Mouse (Mus musculus): ENCODE measurements around the gene Fbp2. TPM values are rescaled to one million over a fixed set of nuclear protein-coding genes. Genes with fewer than 3 reads are reported as not detected.

The Fbp2 gene
- total and polyA plus RNA-seq, 3 experiments, result 15.1 to 29.4 (median 23.7) TPM

DNA sequence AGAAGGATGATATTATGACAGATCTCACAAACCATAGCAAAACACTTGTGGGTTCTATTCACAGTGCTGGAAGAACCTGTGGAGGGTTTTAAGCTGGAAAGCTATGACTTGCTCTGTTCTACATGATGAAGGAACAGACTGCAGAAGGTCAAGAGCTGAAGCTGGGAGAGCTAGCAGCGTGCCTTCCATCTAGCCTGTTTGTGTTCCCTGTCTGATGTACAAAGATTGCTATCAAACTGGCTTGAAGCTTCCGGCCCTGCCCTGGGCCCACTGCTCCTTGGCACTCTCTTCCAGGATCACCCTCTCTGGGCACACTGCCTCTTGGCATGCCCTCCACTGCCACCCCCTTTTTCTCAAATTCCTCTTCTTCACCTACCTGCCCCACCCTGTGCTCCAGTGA lies 31.1 kb upstream of the Fbp2 start:
- intact Hi-C loops (cut with DNase I), result no loop called here
- no peaks in the 10 kb centered on the region for H3K79me2 ChIP-seq (replicated peaks; ENCODE audit: control insufficient read depth, insufficient read depth, low read length)
- no peak for TF ChIP-seq EP300 (IDR thresholded peaks at IDR 0.05; ENCODE audit: insufficient read depth, low read depth, low read length)
- TF ChIP-seq CTCF (IDR thresholded peaks at IDR 0.05), result no peak
- TF ChIP-seq POLR2A (IDR thresholded peaks at IDR 0.05; ENCODE audit: insufficient read depth, low read depth, low read length), result no peak
- no peak overlapping the region for H3K9ac ChIP-seq (ENCODE audit: low read depth, low read length)
- WGBS, result 72% methylated on average over 2 of the region's 2 CpGs
- H3K4me3 ChIP-seq, result no peak overlapping the region
- no peak for DNase-seq
- H3K27me3 ChIP-seq (ENCODE audit: control insufficient read depth, insufficient read depth, low read length), result peaks cover 7% of the 10 kb centered on the region
- H3K36me3 ChIP-seq (ENCODE audit: control insufficient read depth, insufficient read depth, low read length), result no peaks in the 10 kb centered on the region
- no peak overlapping the region for H3K27ac ChIP-seq
- H3K4me1 ChIP-seq (ENCODE audit: control insufficient read depth, insufficient read depth, low read length), result no peaks in the 10 kb centered on the region

DNA sequence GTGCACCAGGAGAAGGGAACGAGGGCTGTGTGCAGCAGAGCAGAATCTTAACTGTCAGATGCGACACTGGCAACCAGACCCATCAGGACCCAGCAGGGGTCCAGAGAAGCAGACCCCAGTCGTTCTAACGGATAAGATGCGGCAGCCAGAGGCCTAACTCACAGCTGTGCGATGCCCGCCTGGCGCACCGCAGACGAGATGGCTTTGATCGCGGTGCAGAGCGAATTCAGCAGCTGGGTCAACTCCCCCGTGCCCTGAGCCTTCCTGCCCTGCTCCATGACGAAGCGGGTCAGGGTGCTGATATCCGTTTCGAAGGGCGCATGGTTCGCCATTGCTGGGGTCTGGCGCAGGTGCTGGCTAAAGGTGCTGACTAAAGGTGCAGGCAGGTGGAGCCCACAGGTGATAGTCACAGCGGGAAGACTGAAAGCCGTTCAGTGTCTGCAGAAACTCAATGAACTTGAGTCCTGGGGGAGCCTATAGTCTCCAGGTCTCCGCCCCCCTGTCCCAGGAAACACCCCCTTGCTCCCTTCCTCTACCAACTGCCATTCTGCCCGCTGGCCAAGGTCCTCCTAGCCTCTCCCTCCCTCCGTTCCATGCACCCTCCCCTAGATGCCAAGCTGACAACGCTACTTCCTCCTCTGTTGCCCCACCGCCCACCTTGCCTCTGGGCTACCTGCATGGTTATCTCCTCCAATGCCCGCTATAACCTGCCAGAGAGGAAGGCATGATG lies 29.7 kb upstream of the Fbp2 start, which contains the start of gene Fbp1:
TSS of gene Fbp1 (minus strand) at position 571 of the 730 bp plus-strand sequence.
- Histone ChIP-seq H3K9ac (ENCODE audit: low read depth, low read length) (no peak within 1 kb of the TSS), H3K27me3 (ENCODE audit: control insufficient read depth, insufficient read depth, low read length) (peaks cover 7% of the 10 kb centered on the region)

DNA sequence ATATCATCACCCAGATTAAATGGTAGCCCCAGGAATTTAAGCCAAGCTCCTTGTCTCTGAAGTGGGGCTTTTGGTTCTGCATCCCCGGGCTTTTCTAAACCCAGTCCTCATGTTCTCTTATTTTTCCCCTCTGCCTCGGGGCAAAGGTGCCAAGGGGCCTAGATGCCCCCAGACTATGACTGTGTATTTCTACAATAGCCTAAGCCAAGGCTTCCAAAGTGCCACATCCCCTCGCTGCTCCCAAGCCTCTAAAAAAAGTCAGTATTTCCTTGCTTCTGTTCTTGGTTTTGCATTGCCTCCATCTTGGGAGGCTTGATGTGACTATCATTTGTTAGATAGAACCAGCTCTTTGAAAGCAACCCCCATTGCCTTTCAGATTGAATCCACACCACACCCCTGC lies 26.3 kb upstream of the Fbp2 start:
- no peak for TF ChIP-seq EP300 (IDR thresholded peaks at IDR 0.05; ENCODE audit: insufficient read depth, low read depth, low read length)
- TF ChIP-seq CTCF (IDR thresholded peaks at IDR 0.05), result no peak
- no peak for TF ChIP-seq POLR2A (IDR thresholded peaks at IDR 0.05; ENCODE audit: insufficient read depth, low read depth, low read length)
- peaks cover 7% of the 10 kb centered on the region for H3K27me3 ChIP-seq (ENCODE audit: control insufficient read depth, insufficient read depth, low read length)
- DNase-seq, result no peak
- peaks cover 4% of the 10 kb centered on the region for H3K4me1 ChIP-seq (ENCODE audit: control insufficient read depth, insufficient read depth, low read length)
- H3K79me2 ChIP-seq (replicated peaks; ENCODE audit: control insufficient read depth, insufficient read depth, low read length), result no peaks in the 10 kb centered on the region
- H3K36me3 ChIP-seq (ENCODE audit: control insufficient read depth, insufficient read depth, low read length), result no peaks in the 10 kb centered on the region
- intact Hi-C loops (cut with DNase I), result no loop called here
- no peak overlapping the region for H3K27ac ChIP-seq
- H3K4me3 ChIP-seq, result no peak overlapping the region
- WGBS, result 75% methylated on average over 3 of the region's 3 CpGs
- H3K9ac ChIP-seq (ENCODE audit: low read depth, low read length), result no peak overlapping the region

More for the DNA sequence above, 29.7 kb upstream of the Fbp2 start, which contains the start of gene Fbp1:
- H3K27ac ChIP-seq, result no peak within 1 kb of the TSS
- no peaks in the 10 kb centered on the region for H3K4me1 ChIP-seq (ENCODE audit: control insufficient read depth, insufficient read depth, low read length)
- 5% methylated on average over 29 of the region's 29 CpGs for WGBS
- H3K4me3 ChIP-seq, result no peak within 1 kb of the TSS
- H3K79me2 ChIP-seq (replicated peaks; ENCODE audit: control insufficient read depth, insufficient read depth, low read length), result no peaks in the 10 kb centered on the region
- no peak for TF ChIP-seq POLR2A (IDR thresholded peaks at IDR 0.05; ENCODE audit: insufficient read depth, low read depth, low read length)
- TF ChIP-seq CTCF (IDR thresholded peaks at IDR 0.05), result no peak
- TF ChIP-seq EP300 (IDR thresholded peaks at IDR 0.05; ENCODE audit: insufficient read depth, low read depth, low read length), result no peak
- no peaks in the 10 kb centered on the region for H3K36me3 ChIP-seq (ENCODE audit: control insufficient read depth, insufficient read depth, low read length)
- intact Hi-C loops (cut with DNase I), result no loop called here
- DNase-seq, result no peak

DNA sequence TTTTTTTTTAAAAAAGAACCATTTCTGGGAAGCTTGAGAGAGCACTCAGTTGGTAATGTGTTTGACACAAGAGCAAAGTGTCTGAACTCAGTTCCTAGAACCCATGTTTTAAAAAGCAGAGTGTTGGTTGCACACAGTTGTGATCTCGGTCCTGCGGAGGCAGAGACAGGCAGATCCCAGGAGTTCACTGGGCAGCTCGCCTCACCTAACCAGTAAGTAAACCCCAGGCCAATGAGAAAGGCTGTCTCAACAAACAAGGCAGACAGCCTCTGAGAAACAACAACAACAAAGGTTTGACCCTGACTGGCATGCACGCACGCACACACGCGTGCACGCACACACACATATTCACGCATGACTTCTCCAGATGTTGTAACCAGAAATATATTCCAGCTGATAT lies 25.7 kb upstream of the Fbp2 start:
- intact Hi-C loops (cut with DNase I), result no loop called here
- WGBS, result 80% methylated on average over 9 of the region's 9 CpGs

DNA sequence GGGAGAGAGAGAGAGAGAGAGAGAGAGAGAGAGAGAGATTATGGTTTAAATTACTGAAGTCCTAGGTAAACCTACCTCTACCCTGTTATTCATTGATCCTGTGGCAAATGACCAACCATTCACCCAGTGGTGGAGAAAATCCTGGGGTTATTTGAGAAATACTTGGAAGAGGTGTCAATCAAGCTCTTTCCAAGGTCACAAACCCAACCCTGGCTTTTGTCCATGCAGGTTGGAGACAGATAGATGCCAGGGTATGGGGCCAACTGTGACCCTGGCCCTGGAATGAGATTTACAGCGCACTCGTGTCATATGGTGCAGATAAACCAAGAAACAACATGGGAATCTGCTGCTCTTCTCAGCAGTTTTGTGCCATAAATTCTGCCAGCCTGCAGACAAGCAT lies 25.2 kb upstream of the Fbp2 start:
- intact Hi-C loops (cut with DNase I), result no loop called here
- H3K36me3 ChIP-seq (ENCODE audit: control insufficient read depth, insufficient read depth, low read length), result no peaks in the 10 kb centered on the region
- DNase-seq, result no peak
- WGBS, result 80% methylated on average over 2 of the region's 2 CpGs
- no peak overlapping the region for H3K27ac ChIP-seq
- no peaks in the 10 kb centered on the region for H3K79me2 ChIP-seq (replicated peaks; ENCODE audit: control insufficient read depth, insufficient read depth, low read length)
- H3K9ac ChIP-seq (ENCODE audit: low read depth, low read length), result no peak overlapping the region
- peaks cover 6% of the 10 kb centered on the region for H3K4me1 ChIP-seq (ENCODE audit: control insufficient read depth, insufficient read depth, low read length)
- H3K4me3 ChIP-seq, result no peak overlapping the region
- no peak for TF ChIP-seq CTCF (IDR thresholded peaks at IDR 0.05)
- no peak for TF ChIP-seq EP300 (IDR thresholded peaks at IDR 0.05; ENCODE audit: insufficient read depth, low read depth, low read length)
- no peak for TF ChIP-seq POLR2A (IDR thresholded peaks at IDR 0.05; ENCODE audit: insufficient read depth, low read depth, low read length)
- H3K27me3 ChIP-seq (ENCODE audit: control insufficient read depth, insufficient read depth, low read length), result peaks cover 5% of the 10 kb centered on the region

More for the DNA sequence above, 25.7 kb upstream of the Fbp2 start:
- no peaks in the 10 kb centered on the region for H3K79me2 ChIP-seq (replicated peaks; ENCODE audit: control insufficient read depth, insufficient read depth, low read length)
- H3K27me3 ChIP-seq (ENCODE audit: control insufficient read depth, insufficient read depth, low read length), result peaks cover 5% of the 10 kb centered on the region
- DNase-seq, result no peak
- H3K4me1 ChIP-seq (ENCODE audit: control insufficient read depth, insufficient read depth, low read length), result peaks cover 6% of the 10 kb centered on the region
- H3K36me3 ChIP-seq (ENCODE audit: control insufficient read depth, insufficient read depth, low read length), result no peaks in the 10 kb centered on the region
- no peak for TF ChIP-seq EP300 (IDR thresholded peaks at IDR 0.05; ENCODE audit: insufficient read depth, low read depth, low read length)
- H3K9ac ChIP-seq (ENCODE audit: low read depth, low read length), result no peak overlapping the region
- H3K27ac ChIP-seq, result no peak overlapping the region
- no peak overlapping the region for H3K4me3 ChIP-seq

DNA sequence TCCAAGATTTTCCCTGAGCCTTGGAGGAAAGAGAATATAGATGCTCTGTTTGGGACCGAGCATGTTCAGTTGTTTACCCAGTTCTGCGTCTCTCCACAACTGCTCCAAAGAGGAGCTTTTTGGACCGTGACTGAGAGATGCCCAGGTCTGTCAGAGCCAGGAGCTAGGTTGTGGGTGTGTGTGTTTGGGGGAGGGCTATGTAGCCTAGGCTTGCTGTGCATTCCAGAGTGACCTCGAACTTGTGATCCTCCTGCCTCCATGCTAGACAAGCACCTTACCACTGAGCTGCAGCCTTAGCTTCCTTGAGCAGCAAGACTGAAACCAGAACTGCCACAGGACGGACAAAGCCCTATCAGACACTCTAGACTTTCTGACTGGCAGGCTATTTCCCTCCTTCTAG lies 24.6 kb upstream of the Fbp2 start:
- peaks cover 6% of the 10 kb centered on the region for H3K4me1 ChIP-seq (ENCODE audit: control insufficient read depth, insufficient read depth, low read length)
- H3K4me3 ChIP-seq, result no peak overlapping the region
- 85% methylated on average over 5 of the region's 5 CpGs for WGBS
- no peaks in the 10 kb centered on the region for H3K36me3 ChIP-seq (ENCODE audit: control insufficient read depth, insufficient read depth, low read length)
- H3K27ac ChIP-seq, result no peak overlapping the region
- intact Hi-C loops (cut with DNase I), result no loop called here
- no peak for DNase-seq
- peaks cover 1% of the 10 kb centered on the region for H3K27me3 ChIP-seq (ENCODE audit: control insufficient read depth, insufficient read depth, low read length)
- no peak overlapping the region for H3K9ac ChIP-seq (ENCODE audit: low read depth, low read length)
- TF ChIP-seq POLR2A (IDR thresholded peaks at IDR 0.05; ENCODE audit: insufficient read depth, low read depth, low read length) (no peak), CTCF (IDR thresholded peaks at IDR 0.05) (no peak), EP300 (IDR thresholded peaks at IDR 0.05; ENCODE audit: insufficient read depth, low read depth, low read length) (no peak)
- no peaks in the 10 kb centered on the region for H3K79me2 ChIP-seq (replicated peaks; ENCODE audit: control insufficient read depth, insufficient read depth, low read length)
